Mouse (Mus musculus) lung, adult 2 months (tissue): ENCODE results near the gene Fshr.

Experiments
- CTCF ChIP-seq: fragments of 200-500 bp; IDR thresholded peaks from 2 replicates; pipeline ENCODE4 v1.5.1; 2011; ENCODE audit warnings: mild to moderate bottlenecking, low read length, control low read depth; ENCODE audit not compliant: insufficient read depth
- POLR2A ChIP-seq: fragments of 200-500 bp; IDR thresholded peaks from 2 replicates; pipeline ENCODE4 v1.6.1; 2011; ENCODE audit warnings: low read depth, mild to moderate bottlenecking, control low read depth, low read length, borderline replicate concordance; ENCODE audit errors: extremely low read depth

GRCm38 (mm10) chr17:88966028-88966427, 234.4 kb downstream of the Fshr start:
- TF ChIP-seq CTCF (no peak), POLR2A (no peak)
